Mouse (Mus musculus) CH12.LX (cell line): Measurements from ENCODE around the gene Gpm6a. TPM values are rescaled to one million over a fixed set of nuclear protein-coding genes. Genes with fewer than 3 reads are reported as not detected.

ENCODE experiments used
- DNase-seq: peaks from one replicate; pipeline ENCODE4 v3.0.0-alpha.2; 2013; ENCODE audit errors: extremely low read depth
- H3K27ac ChIP-seq: 2 replicates; pipeline ENCODE4 v1.5.1; 2012; ENCODE audit warnings: low read depth, mild to moderate bottlenecking, control low read depth, moderate library complexity; ENCODE audit not compliant: insufficient read depth
- H3K27me3 ChIP-seq: replicated peaks from 2 replicates; pipeline ENCODE3; 2012; ENCODE audit warnings: inconsistent platforms
- H3K36me3 ChIP-seq, 2 experiments: replicated peaks in 1 of 2; 2 replicates each; pipeline versions ENCODE3 to v1.6.1; 2012; ENCODE audit warnings: inconsistent platforms in 1 of 2, low read length in 1 of 2, mild to moderate bottlenecking in 1 of 2, mixed read lengths in 1 of 2, moderate library complexity in 1 of 2; ENCODE audit not compliant: control insufficient read depth in 1 of 2, insufficient read depth in 1 of 2
- H3K4me1 ChIP-seq, 2 experiments: 2 replicates each; pipeline ENCODE4 v1.6.1; 2012; ENCODE audit warnings: inconsistent platforms in 1 of 2, moderate library complexity in 1 of 2; ENCODE audit not compliant: insufficient read depth in 2 of 2, control insufficient read depth in 1 of 2
- H3K4me2 ChIP-seq: 2 replicates; pipeline ENCODE4 v1.6.1; 2012; ENCODE audit warnings: low read depth, mild to moderate bottlenecking, control low read depth; ENCODE audit not compliant: poor library complexity, insufficient read depth, severe bottlenecking
- H3K4me3 ChIP-seq, 3 experiments: fragments of 150-350 bp in 1 of 3; sonication (generic) in 1 of 3; replicated peaks in 1 of 3; 2 replicates each; pipeline versions ENCODE3 to v1.5.1; 2011 to 2012; ENCODE audit warnings: low read depth in 2 of 3, low read length in 2 of 3, mild to moderate bottlenecking in 2 of 3, moderate library complexity in 2 of 3, control low read depth in 1 of 3, improper control_type of control experiment in 1 of 3, inconsistent platforms in 1 of 3, mixed read lengths in 1 of 3; ENCODE audit not compliant: poor library complexity in 1 of 3
- H3K79me2 ChIP-seq: replicated peaks from 2 replicates; pipeline ENCODE4 v1.6.1; 2012; ENCODE audit warnings: mild to moderate bottlenecking, moderate library complexity; ENCODE audit not compliant: control insufficient read depth, poor library complexity, insufficient read depth, severe bottlenecking; ENCODE audit errors: extremely low read depth
- H3K9ac ChIP-seq: 2 replicates; pipeline ENCODE4 v1.6.1; 2012; ENCODE audit warnings: low read depth, mild to moderate bottlenecking, control low read depth, moderate library complexity; ENCODE audit not compliant: insufficient read depth
- H3K9me3 ChIP-seq: replicated peaks from 2 replicates; pipeline ENCODE3; 2012; ENCODE audit warnings: low read length, inconsistent platforms, mixed read lengths
- CHD1 ChIP-seq: IDR thresholded peaks from 2 replicates; pipeline ENCODE4 v1.6.1; 2012; ENCODE audit warnings: low read depth, low read length, improper control_type of control experiment, inconsistent platforms
- ELF1 ChIP-seq: IDR thresholded peaks from 2 replicates; pipeline ENCODE4 v1.6.1; 2014; ENCODE audit warnings: low read depth, mild to moderate bottlenecking, inconsistent platforms, low read length, improper control_type of control experiment
- GABPA ChIP-seq: IDR thresholded peaks from 2 replicates; pipeline ENCODE4 v1.6.1; 2012; ENCODE audit warnings: low read depth, low read length, improper control_type of control experiment, inconsistent platforms; ENCODE audit not compliant: insufficient replicate concordance
- HCFC1 ChIP-seq: IDR thresholded peaks from 2 replicates; pipeline ENCODE4 v1.6.1; 2012; ENCODE audit warnings: low read depth, mild to moderate bottlenecking, inconsistent platforms, low read length, improper control_type of control experiment
- JUN ChIP-seq: IDR thresholded peaks from 2 replicates; pipeline ENCODE4 v1.6.1; 2011; ENCODE audit warnings: low read depth, mild to moderate bottlenecking, low read length, improper control_type of control experiment, moderate library complexity; ENCODE audit not compliant: insufficient read depth
- JUND ChIP-seq: conservative IDR thresholded peaks from 2 replicates; pipeline ENCODE4 v1.6.1; 2011; ENCODE audit warnings: low read depth, low read length, improper control_type of control experiment
- KAT2A ChIP-seq: IDR thresholded peaks from 2 replicates; pipeline ENCODE4 v1.6.1; 2012; ENCODE audit warnings: low read length, improper control_type of control experiment, inconsistent platforms; ENCODE audit not compliant: insufficient replicate concordance
- MAZ ChIP-seq: IDR thresholded peaks from 2 replicates; pipeline ENCODE4 v1.6.1; 2012; ENCODE audit warnings: low read depth, mild to moderate bottlenecking, inconsistent platforms, low read length, improper control_type of control experiment, moderate library complexity
- NRF1 ChIP-seq: IDR thresholded peaks from 2 replicates; pipeline ENCODE4 v1.6.1; 2014; ENCODE audit warnings: low read depth, mild to moderate bottlenecking, inconsistent platforms, low read length, improper control_type of control experiment, moderate library complexity
- PAX5 ChIP-seq: IDR thresholded peaks from 2 replicates; pipeline ENCODE4 v1.6.1; 2012; ENCODE audit warnings: low read length, inconsistent platforms, mixed read lengths
- POLR2A ChIP-seq: IDR thresholded peaks from 2 replicates; pipeline ENCODE4 v1.6.1; 2011; ENCODE audit warnings: low read depth, mild to moderate bottlenecking, improper control_type of control experiment, low read length
- POLR2AphosphoS2 ChIP-seq: IDR thresholded peaks from 2 replicates; pipeline ENCODE4 v1.6.1; 2011; ENCODE audit warnings: low read depth, low read length, improper control_type of control experiment
- RAD21 ChIP-seq: IDR thresholded peaks from 2 replicates; pipeline ENCODE4 v1.6.1; 2011; ENCODE audit warnings: low read depth, mild to moderate bottlenecking, low read length, improper control_type of control experiment, moderate library complexity
- ZC3H11A ChIP-seq: IDR thresholded peaks from 2 replicates; pipeline ENCODE4 v1.6.1; 2012; ENCODE audit warnings: low read depth, mild to moderate bottlenecking, inconsistent platforms, low read length, improper control_type of control experiment
- ZKSCAN1 ChIP-seq: IDR thresholded peaks from 2 replicates; pipeline ENCODE4 v1.6.1; 2012; ENCODE audit warnings: low read depth, inconsistent platforms, low read length, improper control_type of control experiment, borderline replicate concordance
- ZMIZ1 ChIP-seq: IDR thresholded peaks from 2 replicates; pipeline ENCODE4 v1.6.1; 2012; ENCODE audit warnings: low read depth, mild to moderate bottlenecking, inconsistent platforms, low read length, improper control_type of control experiment
- ZNF384 ChIP-seq: IDR thresholded peaks from 2 replicates; pipeline ENCODE4 v1.6.1; 2012; ENCODE audit warnings: low read depth, low read length, improper control_type of control experiment, inconsistent platforms
- dilution Hi-C: fragments of 300-500 bp; cut with MboI; formaldehyde crosslinking; loops from 2 replicates; pipeline ENCODE4 v1.14.3; 2020; ENCODE audit warnings: low sequenced_read_pairs; ENCODE audit not compliant: extremely low pct_unique_long_range_greater_than_20kb, extremely low pct_ligation_motif_present
- in situ Hi-C: fragments of 300-500 bp; cut with MboI; formaldehyde crosslinking; loops from 3 replicates; pipeline ENCODE4 v1.14.3; 2019; ENCODE audit warnings: low sequenced_read_pairs, low pct_ligation_motif_present, low pct_unique_long_range_greater_than_20kb, mixed read lengths
- polyA plus RNA-seq: library from polyadenylated mRNA; unstranded; fragments of >175 nt; gene quantifications from 2 replicates; pipeline ENCODE4 v1.2.1, GENCODE M21; 2012; ENCODE audit warnings: low read depth; ENCODE audit not compliant: insufficient read length
- total RNA-seq, 2 experiments: library from RNA; depleted of rRNA; stranded (reverse); fragments of 300-350 nt in 1 of 2; fragments of >200 nt in 1 of 2; gene quantifications; 2 replicates each; pipeline ENCODE4 v1.2.3; 2012 to 2014

Gene Gpm6a
- total and polyA plus RNA-seq, 3 experiments, result 5.5 to 20.5 (median 6.4) TPM

- Histone ChIP-seq H3K9me3 (no peaks in the 10 kb centered on the region), H3K9ac (no peak overlapping the region), H3K4me3 (no peak overlapping the region), H3K4me2 (no peak overlapping the region)
- dilution Hi-C loops (no loop called here), in situ Hi-C loops (no loop called here)
- DNase-seq, result no peak
- no peak for TF ChIP-seq MAZ
- no peak for TF ChIP-seq ZC3H11A
- TF ChIP-seq ZKSCAN1, result no peak
- TF ChIP-seq POLR2A, result no peak
- no peak for TF ChIP-seq ZNF384
- no peak for TF ChIP-seq GABPA
- TF ChIP-seq ZMIZ1, result no peak
- TF ChIP-seq JUN, result no peak
- TF ChIP-seq, all 38 proteins: peak for 0
- Histone ChIP-seq H3K27me3 (no peaks in the 10 kb centered on the region), H3K4me1 (no peaks in the 10 kb centered on the region), H3K79me2 (no peaks in the 10 kb centered on the region), H3K36me3 (no peaks in the 10 kb centered on the region), H3K27ac (no peak overlapping the region)
Measured at GRCm38 (mm10) chr8:55002398-55002797, 47.8 kb downstream of the Gpm6a start.

GRCm38 (mm10) chr8:55002946-55003345 is 48.3 kb downstream of the Gpm6a start:
- no peak overlapping the region for H3K4me3 ChIP-seq
- TF ChIP-seq NRF1 (no peak), PAX5 (no peak), ELF1 (no peak), HCFC1 (no peak), JUN (no peak), POLR2AphosphoS2 (no peak), KAT2A (no peak), JUND (no peak), ZKSCAN1 (no peak), CHD1 (no peak), RAD21 (no peak)
- TF ChIP-seq, all 38 proteins: peak for 0
- DNase-seq, result no peak
- H3K79me2 ChIP-seq, result no peaks in the 10 kb centered on the region
- no peaks in the 10 kb centered on the region for H3K4me1 ChIP-seq
- no peak overlapping the region for H3K4me2 ChIP-seq
- H3K9ac ChIP-seq, result no peak overlapping the region
- H3K9me3 ChIP-seq, result no peaks in the 10 kb centered on the region
- no peak overlapping the region for H3K27ac ChIP-seq
- H3K27me3 ChIP-seq, result no peaks in the 10 kb centered on the region
- dilution Hi-C loops (no loop called here), in situ Hi-C loops (no loop called here)
- no peaks in the 10 kb centered on the region for H3K36me3 ChIP-seq
